Comparison of ENCODE assay signal across 9 mouse cellular contexts in the genomic region with DNA sequence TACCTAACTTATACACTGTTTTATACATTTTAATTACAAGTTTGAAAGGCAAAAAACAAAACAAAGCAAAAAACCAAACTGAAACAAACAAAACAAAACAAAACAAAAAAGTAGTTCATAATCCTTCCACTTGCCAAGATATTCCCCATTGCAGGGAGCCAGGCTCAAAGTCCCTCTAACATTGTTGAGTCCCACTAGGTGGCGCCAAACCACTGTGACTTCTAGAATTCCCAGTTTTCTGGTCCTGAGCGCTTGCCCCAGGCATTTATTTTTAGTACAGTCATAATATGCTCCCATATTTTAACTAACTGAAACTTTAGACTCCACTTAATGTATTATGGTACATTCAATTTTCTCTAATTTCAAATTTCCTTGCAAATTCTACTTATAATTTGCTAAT. TPM values are rescaled to one million over a fixed set of nuclear protein-coding genes. Genes with fewer than 3 reads are reported as not detected.
DNase-seq lines count a peak whose midpoint lies in the region; ATAC-seq lines count a peak whose summit lies in the region.
"Had no signal": no experiment of that assay in that cellular context is flagged by ENCODE, and none has a peak within 500 bp of the region (broad histone marks: within the 10 kb centered on the region; RNA-seq: fewer than 3 reads in every experiment).

No protein-coding gene starts in this region.

- no peak overlapping the region for H3K27ac ChIP-seq in neural tube, embryonic 15.5 days (replicated peaks)
- no peak overlapping the region for H3K27ac ChIP-seq in forebrain, embryonic 16.5 days (ENCODE audit: low read length)
- no peak overlapping the region for H3K27ac ChIP-seq in limb, embryonic 13.5 days

- no peaks in the 10 kb centered on the region for H3K4me1 ChIP-seq in neural tube, embryonic 15.5 days
- H3K4me1 ChIP-seq in forebrain, embryonic 16.5 days (replicated peaks; ENCODE audit: control insufficient read depth, insufficient read depth, low read length) = no peaks in the 10 kb centered on the region
- H3K4me1 ChIP-seq in limb, embryonic 13.5 days = no peaks in the 10 kb centered on the region

- no peaks in the 10 kb centered on the region for H3K36me3 ChIP-seq in neural tube, embryonic 15.5 days
- H3K36me3 ChIP-seq in forebrain, embryonic 16.5 days (ENCODE audit: control insufficient read depth, insufficient read depth) = no peaks in the 10 kb centered on the region
- H3K36me3 ChIP-seq in limb, embryonic 13.5 days = no peaks in the 10 kb centered on the region

- WGBS in neural tube, embryonic 15.5 days = 15% methylated on average over 2 of the region's 2 CpGs
- WGBS in forebrain, embryonic 16.5 days = 21% methylated on average over 2 of the region's 2 CpGs
- WGBS in limb, embryonic 13.5 days = 19% methylated on average over 2 of the region's 2 CpGs

- H3K9ac ChIP-seq in neural tube, embryonic 15.5 days (replicated peaks) = no peak overlapping the region
- H3K9ac ChIP-seq in forebrain, embryonic 16.5 days (replicated peaks; ENCODE audit: low read depth, low read length) = no peak overlapping the region
- no peak overlapping the region for H3K9ac ChIP-seq in limb, embryonic 13.5 days

- no peak; the same call in 1 of the 2 replicates for ATAC-seq in neural tube, embryonic 15.5 days (ENCODE audit: low FRiP score)
- ATAC-seq in forebrain, embryonic 16.5 days = peak; percentile 75
- 0 out of 2 replicates have a peak, but pooled peaks have one; percentile 59 for ATAC-seq in limb, embryonic 13.5 days (ENCODE audit: low FRiP score, low read depth)

- no peak overlapping the region for H3K4me3 ChIP-seq in neural tube, embryonic 15.5 days (replicated peaks)
- no peak overlapping the region for H3K4me3 ChIP-seq in forebrain, embryonic 16.5 days (replicated peaks; ENCODE audit: low read length)
- no peak overlapping the region for H3K4me3 ChIP-seq in limb, embryonic 13.5 days
- H3K4me3 ChIP-seq: erythroblast, embryonic 14.5 days had no signal

- H3K9me3 ChIP-seq in neural tube, embryonic 15.5 days (replicated peaks) = no peaks in the 10 kb centered on the region
- H3K9me3 ChIP-seq in forebrain, embryonic 16.5 days (ENCODE audit: control insufficient read depth, low read length) = no peaks in the 10 kb centered on the region
- no peaks in the 10 kb centered on the region for H3K9me3 ChIP-seq in limb, embryonic 13.5 days

- H3K4me2 ChIP-seq in neural tube, embryonic 15.5 days = no peak overlapping the region
- no peak overlapping the region for H3K4me2 ChIP-seq in forebrain, embryonic 16.5 days (ENCODE audit: low read length)
- no peak overlapping the region for H3K4me2 ChIP-seq in limb, embryonic 13.5 days (replicated peaks)

- DNase-seq in neural tube, embryonic 10.5 days (ENCODE audit: extremely low spot score, low spot score) = peak; percentile 62
- peak; percentile 4 for DNase-seq in c-Kit-positive CD71-positive TER-119-negative erythroid progenitor cells, embryonic 14.5 days (ENCODE audit: low read depth)
- DNase-seq in kidney, adult 9 months = peak; percentile 73
- DNase-seq in ovary, postnatal 14 days (ENCODE audit: low spot score) = peak; percentile 54
- peak; percentile 46 for DNase-seq in urinary bladder, postnatal 25 days (ENCODE audit: low spot score)

- no peaks in the 10 kb centered on the region for H3K27me3 ChIP-seq in neural tube, embryonic 15.5 days (replicated peaks)
- H3K27me3 ChIP-seq in forebrain, embryonic 16.5 days (replicated peaks; ENCODE audit: control insufficient read depth, insufficient read depth, low read length) = no peaks in the 10 kb centered on the region
- H3K27me3 ChIP-seq in limb, embryonic 13.5 days = no peaks in the 10 kb centered on the region

RNA-seq across cellular contexts. Expression of a gene that starts 4.9 kb away (rescaled TPM):
- polyA plus RNA-seq in neural tube, embryonic 15.5 days (2015; fragmentation: Nextera tagmentation; extraction: Ambion mirVana) = not detected in 2 replicates
- not detected in 2 replicates for polyA plus RNA-seq in forebrain, embryonic 16.5 days (2015; fragmentation: Nextera tagmentation; extraction: Ambion mirVana)
- polyA plus RNA-seq in limb, embryonic 13.5 days (2015; fragmentation: Nextera tagmentation; extraction: Ambion mirVana) = not detected in 2 replicates
- polyA plus RNA-seq: erythroblast, embryonic 14.5 days had no signal

RNA-seq across cellular contexts. Expression of a gene that starts 10.7 kb away (rescaled TPM):
- 0.20 and 1.6 TPM in 2 replicates for polyA plus RNA-seq in neural tube, embryonic 15.5 days (2015; fragmentation: Nextera tagmentation; extraction: Ambion mirVana)
- 0.05 TPM in 1 of 2 replicates, not detected in the other for polyA plus RNA-seq in forebrain, embryonic 16.5 days (2015; fragmentation: Nextera tagmentation; extraction: Ambion mirVana)
- polyA plus RNA-seq in limb, embryonic 13.5 days (2015; fragmentation: Nextera tagmentation; extraction: Ambion mirVana) = 0.20 and 0.23 TPM in 2 replicates

RNA-seq across cellular contexts. Expression of a gene that starts 32.3 kb away (rescaled TPM):
- 0.96 and 1.3 TPM in 2 replicates for polyA plus RNA-seq in neural tube, embryonic 15.5 days (2015; fragmentation: Nextera tagmentation; extraction: Ambion mirVana)
- polyA plus RNA-seq in forebrain, embryonic 16.5 days (2015; fragmentation: Nextera tagmentation; extraction: Ambion mirVana) = 0.41 and 0.65 TPM in 2 replicates
- polyA plus RNA-seq in limb, embryonic 13.5 days (2015; fragmentation: Nextera tagmentation; extraction: Ambion mirVana) = 1.2 TPM in 2 replicates
- polyA plus RNA-seq: erythroblast, embryonic 14.5 days had no signal

RNA-seq across cellular contexts. Expression of a gene that starts 48.7 kb away (rescaled TPM):
- polyA plus RNA-seq in neural tube, embryonic 15.5 days (2015; fragmentation: Nextera tagmentation; extraction: Ambion mirVana) = not detected in 2 replicates
- polyA plus RNA-seq in forebrain, embryonic 16.5 days (2015; fragmentation: Nextera tagmentation; extraction: Ambion mirVana) = not detected in 2 replicates
- not detected in 2 replicates for polyA plus RNA-seq in limb, embryonic 13.5 days (2015; fragmentation: Nextera tagmentation; extraction: Ambion mirVana)
- polyA plus RNA-seq: erythroblast, embryonic 14.5 days had no signal

Comparison
In these comparisons a context has a peak if more than half of its experiments do, and no peak if none do; other contexts are left out.
1. DNase-seq: peak in every context shown above with its lines; median percentile 73 in kidney, adult 9 months; 62 in neural tube, embryonic 10.5 days; 54 in ovary, postnatal 14 days; 46 in urinary bladder, postnatal 25 days; 4 in c-Kit-positive CD71-positive TER-119-negative erythroid progenitor cells, embryonic 14.5 days.